Mouse (Mus musculus): ENCODE data around the gene Wnt7b.

The Wnt7b gene

DNA sequence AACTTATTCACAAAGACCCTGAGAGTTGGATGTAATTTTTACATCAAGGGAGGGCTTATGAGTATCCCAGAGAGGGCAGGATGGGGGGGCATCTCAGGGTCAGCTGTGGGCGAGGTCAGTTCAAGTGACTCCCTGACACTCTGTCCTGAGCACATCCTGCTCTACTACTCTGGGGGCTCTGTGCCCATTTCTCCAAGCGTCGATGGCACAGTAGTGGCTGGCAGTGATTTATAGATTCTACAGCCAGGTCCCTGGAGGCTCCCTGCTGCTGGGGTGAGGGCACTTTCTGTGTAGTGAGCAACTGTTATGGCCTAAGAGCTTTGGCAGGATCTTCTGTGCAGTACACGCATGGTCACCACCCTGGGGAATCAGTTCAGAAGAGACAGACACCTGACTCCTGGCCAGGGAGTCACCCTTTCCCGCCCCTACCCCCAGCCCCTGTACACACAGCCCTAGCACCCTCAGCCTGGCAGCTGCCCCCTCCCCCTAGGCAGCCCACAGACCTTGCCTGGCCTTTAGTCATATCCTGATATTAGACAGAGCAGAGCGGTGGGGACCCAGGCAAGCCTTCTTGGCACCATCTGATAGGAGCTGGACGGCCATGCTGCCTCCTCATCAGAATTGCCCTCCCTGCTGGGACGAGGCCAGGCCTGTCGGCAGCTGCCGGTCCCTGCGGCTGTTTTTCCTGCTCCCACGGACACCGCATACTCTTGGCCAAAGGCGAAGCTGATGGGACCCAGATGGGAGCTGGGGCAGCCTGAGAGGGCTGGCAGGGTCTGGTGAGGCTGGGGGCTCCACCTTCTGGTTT, 77.0 kb downstream of the Wnt7b start:
- peak in 1 of 2 experiments; percentile 23 for DNase-seq

DNA sequence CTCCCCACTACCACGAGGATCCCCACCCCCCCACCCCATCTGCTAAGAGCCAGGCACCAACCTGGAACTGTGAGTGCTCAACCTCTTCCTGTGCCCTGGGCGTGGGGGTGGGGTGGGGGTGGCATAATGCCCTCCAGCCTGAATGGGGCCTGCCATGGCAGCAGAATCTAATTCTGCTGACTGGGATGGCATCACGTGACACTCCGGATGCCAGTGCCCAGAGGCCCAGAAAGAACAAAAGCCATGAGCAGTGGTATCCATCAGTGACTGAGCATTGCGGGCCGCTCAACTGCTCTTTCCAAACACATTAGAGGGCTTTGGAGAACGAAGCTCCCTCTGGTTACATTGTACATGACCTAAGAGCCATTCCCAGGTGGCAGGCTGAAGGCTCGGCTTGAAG, 79.1 kb downstream of the Wnt7b start, which contains the start of gene 7530416G11Rik:
7530416G11Rik (minus strand) TSS at position 101 of the 400 bp plus-strand sequence.
- DNase-seq, result no peak

DNA sequence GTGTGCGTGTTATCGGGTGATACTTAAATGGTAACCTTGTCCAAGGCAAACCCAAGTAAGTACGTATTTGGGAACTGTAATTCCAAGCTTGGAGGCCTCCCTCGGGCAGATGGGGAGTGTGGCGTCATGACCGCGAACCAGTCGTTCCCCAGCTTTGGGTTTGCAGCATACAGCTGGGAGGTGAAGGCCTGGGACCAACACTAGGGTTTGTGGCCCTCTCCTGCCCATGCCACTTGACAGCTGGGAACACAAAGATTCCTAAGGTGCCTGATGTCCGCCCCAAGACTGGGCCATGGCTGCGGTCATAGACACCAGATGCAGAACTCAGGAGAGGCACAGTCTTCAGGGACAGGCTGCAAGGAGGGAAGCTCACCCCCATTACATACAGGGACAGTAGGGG, 82.0 kb downstream of the Wnt7b start:
- no peak for DNase-seq

DNA sequence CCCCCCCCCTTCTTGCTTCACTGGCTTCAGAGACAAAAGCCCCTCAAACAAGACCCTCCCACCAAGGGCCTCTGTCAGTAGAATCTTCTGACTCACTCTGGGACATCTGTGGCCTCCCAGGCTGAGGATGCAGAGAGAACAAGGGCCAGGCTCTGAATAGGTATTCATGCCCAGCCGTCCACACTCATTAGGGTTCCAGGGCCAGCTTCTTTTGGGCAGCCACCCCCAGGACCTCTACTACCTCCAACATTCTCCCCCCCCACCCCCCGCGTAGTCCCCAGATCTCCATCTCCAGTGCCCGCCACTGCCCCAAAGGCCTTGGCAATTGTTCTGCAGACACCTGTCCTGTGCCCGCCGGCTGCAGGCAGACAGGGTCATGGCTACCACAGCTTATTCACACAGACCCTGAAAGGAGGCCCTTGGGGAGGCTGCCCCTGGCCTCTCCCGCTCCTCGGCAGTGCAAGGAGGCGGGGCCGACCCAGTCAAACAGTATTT, 84.2 kb downstream of the Wnt7b start:
- no peak for DNase-seq

DNA sequence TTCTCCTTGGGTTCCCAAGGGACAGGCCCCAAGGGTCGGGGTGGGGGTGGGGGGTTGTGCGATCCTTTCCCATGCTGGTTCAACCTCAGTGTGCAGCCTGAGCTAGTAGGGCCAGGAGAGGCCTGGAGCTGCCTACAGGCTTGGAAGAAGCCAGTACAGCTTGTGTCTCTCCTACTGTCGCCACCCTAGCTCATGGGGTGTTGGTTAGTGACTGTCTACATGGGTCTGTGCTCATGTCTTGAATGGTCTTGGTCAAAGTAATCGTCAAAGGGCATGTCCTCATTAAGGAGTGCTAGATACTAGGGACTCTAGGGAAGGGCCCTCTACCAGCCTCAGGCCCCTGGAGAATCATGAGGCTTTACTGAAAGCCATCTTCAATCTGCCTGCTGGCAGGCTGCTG, 84.7 kb downstream of the Wnt7b start:
- no peak for DNase-seq

DNA sequence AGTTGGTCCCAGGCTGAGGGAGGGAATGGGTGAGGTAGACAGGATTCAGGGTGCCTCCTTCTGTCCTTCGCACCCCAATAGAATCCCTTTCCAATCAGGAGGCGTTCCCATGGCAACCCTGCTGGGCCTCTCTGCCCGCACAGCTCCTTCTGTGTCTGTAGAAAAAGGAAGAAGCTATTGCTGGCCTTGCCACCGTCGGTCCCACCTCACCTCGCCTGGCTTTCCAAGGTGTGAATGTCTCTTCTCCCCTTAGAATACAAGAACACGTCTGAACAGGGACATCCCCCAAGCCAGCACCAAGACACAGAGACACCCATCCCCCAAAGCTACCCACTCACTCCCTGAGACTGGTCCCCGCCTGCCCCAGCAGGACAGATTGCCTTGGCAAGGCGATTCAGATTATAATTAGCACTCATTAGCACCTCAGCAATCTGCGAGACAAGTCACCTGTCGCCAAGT, 88.1 kb downstream of the Wnt7b start:
- no peak for DNase-seq

DNA sequence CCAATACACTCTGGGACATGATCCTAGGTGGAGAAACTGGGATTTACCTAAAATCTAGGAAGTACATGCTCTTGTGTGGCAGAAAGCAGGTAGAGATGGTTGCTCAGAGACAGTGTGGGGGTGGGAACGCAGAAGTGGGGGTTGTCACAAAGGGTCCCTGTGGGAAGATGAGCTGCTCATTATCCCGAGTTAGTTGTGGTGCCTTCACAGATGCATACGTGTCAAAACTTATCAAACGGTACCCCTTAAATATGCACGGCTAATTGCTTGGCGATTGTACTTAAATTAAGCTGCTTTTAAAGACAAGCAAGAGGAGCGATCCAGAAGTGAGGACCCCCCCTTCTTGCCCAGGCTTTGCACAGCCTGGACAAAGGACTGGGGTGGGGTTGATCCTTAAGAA, 92.5 kb downstream of the Wnt7b start:
- no peak for DNase-seq

DNA sequence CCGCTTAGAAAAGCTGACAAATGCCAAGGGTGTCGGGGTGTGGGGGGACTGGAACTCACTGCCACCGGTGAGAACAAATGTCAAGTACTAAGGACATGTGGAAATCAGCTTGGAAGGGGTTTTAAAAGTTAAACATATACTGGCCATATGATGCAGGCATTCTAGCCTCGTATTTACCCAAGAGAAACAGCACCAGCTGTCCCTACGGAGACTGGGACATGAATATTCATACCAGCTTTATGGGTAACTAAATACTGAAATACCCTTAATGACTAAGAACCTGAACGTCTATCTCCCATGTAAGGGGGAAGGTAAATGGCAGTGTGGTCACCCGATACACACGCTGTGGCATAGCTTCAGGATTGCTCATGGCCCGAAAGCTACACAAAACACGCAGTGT, 93.4 kb downstream of the Wnt7b start:
- DNase-seq, result no peak
